Mouse (Mus musculus) 3T3-L1 (cell line): Measurements from ENCODE around the gene Rab1a.
"Not testable (repeated sequence)": the region's sequence is repeated elsewhere in the genome, so short reads cannot be mapped to it uniquely, and the experiment has no call there.

Source experiments
- DNase-seq: peaks from one replicate; pipeline ENCODE4 v3.0.0-alpha.2; 2015; ENCODE audit warnings: low read depth, low spot score

Rab1a gene

DNA sequence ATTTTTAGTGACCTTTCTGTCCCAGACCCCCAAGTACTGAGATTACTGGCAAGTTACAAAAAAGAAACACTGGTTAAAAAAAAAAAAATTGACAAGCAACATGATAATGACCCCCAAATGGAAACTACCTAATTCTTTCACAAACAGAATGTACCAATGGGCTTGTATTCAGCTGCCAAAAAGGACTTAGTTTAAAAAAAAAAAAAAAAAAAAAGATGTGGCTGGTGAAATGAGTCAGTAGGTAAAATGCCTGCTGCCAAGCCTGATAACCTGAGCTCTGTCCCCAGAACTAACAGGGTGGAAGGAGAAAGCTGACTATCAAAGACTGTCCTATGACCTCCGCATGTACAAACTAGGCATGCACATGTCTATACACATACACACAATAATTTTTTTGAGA, 16.0 kb downstream of the Rab1a start:
- DNase-seq, result no peak

DNA sequence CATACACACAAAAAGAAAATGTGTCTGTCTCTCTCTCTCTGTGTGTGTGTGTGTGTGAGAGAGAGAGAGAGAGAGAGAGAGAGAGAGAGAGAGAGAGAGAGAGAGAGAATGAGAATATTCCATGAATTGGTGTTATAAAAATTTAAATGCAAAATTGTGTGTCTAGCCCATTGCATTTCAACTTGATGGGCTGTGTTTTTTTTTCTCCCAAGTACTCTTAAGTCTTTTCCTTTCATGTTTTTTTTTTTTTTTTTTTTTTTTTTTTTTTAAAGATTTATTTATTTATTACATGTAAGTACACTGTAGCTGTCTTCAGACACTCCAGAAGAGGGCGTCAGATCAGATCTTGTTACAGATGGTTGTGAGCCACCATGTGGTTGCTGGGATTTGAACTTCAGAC, 20.4 kb downstream of the Rab1a start:
- not testable (repeated sequence) for DNase-seq

DNA sequence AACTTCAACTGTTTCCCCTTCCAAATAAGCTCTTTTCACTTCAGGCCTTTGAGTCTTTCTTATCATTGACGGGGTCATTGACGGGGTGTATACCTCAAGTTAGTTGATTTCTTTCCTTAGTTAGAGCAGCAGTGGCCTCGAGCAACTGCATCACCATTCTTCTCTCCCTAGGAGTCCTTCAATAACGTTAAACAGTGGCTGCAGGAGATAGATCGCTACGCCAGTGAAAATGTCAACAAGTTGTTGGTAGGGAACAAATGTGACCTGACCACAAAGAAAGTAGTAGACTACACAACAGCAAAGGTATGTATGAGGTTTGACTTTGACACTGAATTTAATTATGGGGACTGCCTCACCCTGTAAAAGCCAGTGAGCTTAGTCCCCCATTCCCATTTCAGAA, 23.0 kb downstream of the Rab1a start:
- DNase-seq, result no peak

DNA sequence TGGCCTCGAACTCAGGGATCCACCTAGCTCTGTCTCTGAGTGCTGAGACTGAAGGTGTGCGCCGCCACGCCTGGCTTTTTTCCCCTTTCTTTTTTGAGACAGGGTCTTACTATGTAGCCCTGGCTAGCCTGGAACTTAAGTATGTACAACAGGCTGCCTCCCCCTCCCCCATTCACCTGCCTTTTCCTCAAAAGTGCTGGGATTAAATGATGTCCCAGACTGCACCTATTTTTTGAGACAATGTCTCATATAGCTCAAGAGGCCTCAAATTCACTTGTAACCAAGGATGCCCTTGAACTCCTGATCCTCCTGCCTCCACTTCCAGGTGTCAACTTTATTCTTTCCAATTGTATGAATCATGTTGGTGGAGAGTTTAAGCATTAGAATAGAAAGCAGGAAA, 24.7 kb downstream of the Rab1a start:
- no peak for DNase-seq

DNA sequence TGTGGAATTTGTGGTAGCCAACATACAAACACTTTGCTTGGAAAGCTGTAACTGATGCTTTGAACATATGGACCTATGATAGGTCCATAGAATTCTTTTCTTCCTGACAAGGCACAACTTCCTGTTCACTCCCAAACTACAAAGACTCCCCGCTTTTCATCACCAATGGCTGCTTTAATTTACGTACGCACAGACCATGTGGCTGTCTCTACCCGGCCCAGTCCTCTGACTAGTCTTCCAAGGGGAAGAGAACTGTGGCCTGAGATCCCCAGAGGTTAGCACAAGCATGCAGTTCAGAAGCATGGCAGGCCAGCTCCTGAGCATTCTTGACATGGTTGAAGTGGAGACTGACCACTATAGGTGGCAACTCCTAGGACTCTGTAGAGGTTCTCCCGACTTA, 27.4 kb downstream of the Rab1a start:
- no peak for DNase-seq

DNA sequence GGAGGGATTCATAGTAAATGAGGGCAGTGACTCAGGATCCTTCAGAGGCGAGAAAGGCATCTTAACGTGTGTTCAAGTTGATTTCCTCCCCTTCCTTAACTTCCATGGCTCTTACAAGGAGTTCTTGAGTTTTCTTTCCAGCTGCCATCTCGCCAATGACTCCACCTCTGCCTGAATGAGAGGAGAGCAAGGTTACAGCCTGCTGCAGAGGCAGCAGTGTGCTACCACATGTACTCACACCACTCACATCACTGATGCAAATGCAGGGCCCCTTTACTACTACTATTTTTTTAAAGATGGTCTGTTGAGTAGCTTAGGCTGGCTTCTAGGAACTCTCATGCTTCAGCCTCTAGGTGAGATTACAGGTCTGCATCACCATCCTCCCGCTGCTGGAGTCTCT, 28.1 kb downstream of the Rab1a start:
- no peak for DNase-seq

DNA sequence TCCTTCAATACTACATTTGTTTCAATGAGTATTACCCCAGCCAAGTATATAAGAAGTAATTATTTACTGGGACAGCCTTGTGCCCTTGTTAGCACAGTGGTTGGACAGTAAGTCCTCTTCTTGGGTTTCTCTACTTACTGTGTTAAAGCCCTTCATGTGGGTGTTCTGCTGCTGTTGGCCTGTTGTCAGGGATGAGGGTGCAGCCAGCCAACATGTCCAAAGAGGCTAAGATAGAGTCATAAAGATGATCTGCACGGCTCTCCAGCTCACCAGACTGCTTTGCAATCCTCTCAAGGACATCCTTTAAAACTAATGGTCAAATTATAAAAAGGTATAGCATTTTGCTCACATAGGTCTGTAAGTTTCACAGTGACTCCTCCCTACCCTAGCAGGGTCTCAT, 29.1 kb downstream of the Rab1a start:
- DNase-seq, result no peak

DNA sequence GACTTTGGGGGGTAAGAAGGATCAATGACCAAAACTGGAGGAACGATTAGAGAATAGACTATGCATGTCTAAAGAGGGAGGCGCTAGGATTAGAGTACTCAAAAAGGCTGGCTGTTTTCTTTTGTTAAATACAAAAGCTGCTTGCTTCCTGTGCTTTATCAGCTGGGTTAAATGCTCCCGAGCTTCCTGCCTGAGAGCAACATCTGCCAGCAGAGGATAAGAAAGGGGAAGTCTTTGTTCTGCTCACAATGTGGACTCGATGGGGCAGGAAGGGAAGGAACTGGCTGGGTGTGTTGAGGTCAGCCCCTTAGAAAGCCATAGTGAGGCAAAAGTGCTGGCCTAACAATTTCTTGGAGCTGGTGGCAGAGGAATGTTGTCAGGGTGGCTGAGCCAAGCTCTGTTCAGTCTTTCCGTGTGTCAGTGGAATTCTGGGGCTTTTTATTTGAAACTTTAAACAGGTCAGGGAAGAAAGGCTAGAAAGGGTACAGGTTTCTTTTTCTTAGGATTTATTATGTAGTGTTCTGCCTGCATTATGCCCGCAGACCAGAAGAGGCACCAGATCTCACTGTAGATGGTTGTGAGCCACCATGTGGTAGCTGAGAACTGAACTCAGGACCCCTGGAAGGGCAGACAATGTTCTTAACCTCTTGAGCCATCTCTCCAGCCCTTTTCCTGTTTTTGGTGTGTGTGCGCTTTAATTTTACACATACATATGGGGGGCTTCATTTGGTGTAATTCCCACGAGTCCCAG, 30.1 kb downstream of the Rab1a start:
- DNase-seq, result no peak

DNA sequence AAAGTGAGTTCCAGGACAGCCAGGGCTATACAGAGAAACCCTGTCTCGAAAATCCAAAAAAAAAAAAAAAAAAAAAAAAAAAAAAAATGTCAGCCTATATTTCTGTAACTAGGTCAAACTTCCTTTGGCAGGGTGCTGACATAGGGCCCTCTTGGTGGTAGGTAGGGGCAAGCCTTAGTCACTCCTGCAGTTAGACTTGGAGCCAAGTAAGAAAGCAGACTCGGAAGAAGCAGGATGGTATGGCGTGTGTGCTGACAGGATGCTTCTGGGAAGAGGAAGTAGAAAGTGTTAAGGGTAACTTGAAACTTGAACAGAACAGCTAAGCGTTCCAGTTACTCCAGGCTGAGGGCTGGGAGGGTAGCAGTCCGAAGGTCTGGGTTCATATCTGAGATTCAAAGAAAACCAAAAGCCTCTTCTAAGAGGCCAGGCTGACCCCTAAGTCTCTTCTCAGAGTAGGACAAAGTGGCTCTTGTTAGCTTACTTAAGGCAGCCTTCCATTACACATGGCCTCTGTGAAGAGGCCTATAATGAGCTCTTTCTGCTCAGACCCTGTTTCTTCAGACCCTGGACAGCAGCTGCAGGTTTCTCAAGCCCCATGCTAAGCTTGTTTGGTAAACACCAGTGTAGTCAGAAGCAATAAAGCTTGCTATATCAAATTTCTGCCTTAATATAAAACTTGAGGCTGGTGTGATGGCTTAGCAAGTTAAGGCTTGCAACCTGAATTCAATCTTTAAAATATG, 31.0 kb downstream of the Rab1a start:
- no peak for DNase-seq

DNA sequence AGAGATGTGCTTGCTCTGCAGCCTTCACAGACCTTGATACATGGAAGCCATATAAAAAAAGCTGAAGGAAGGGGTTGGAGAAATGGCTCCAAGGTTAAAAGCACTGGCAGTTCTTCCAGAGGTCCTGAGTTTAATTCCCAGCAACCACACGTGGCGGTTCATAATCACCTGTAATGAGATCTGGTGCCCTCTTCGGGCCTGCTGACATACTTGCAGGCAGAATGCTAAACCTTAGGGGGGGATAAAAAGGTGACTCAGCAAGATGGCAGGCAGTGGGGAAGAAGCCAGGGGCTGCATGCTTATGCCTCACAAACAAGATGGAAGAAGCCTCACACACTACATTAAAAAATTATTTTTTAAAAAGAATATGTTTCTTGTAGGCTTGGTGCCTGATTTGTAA, 33.0 kb downstream of the Rab1a start:
- no peak for DNase-seq

DNA sequence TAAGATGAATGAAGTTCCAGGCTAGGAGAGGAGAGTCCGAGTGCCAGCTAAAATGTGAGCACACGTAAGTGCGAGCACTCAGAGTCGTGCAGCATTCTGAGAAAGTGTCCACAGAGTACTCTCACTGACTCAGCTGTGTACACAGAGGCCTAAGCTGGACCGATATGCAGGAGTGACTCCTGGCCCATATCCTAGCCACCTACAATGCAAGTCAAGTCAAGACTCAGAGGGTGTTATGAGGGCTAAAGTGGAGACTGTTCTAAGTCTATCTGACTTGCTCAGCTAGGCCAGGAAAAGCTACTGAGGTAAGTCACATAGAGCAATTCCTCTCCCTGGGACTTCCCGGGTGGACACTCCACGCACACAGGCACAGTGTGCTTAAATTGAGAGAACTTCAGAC, 35.8 kb downstream of the Rab1a start:
- DNase-seq, result no peak

DNA sequence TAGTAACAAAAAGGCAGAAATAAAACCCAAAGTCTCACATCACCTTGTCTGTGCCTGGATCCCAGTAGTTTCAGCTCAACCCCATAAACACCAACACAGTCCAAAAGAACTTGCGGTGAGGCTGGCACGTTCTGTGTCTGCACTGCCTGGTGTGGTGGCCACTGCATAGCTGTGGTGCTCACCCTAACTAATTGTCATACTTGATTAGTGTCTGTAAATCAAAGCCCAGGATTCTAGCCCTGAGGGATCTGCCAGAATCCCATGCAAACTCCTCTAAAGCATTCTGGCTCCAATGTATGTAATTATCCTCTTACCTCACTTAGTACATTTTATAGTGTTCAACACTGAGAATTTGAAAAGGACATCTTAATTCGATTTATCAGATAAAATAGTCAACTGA, 36.7 kb downstream of the Rab1a start:
- DNase-seq, result no peak

DNA sequence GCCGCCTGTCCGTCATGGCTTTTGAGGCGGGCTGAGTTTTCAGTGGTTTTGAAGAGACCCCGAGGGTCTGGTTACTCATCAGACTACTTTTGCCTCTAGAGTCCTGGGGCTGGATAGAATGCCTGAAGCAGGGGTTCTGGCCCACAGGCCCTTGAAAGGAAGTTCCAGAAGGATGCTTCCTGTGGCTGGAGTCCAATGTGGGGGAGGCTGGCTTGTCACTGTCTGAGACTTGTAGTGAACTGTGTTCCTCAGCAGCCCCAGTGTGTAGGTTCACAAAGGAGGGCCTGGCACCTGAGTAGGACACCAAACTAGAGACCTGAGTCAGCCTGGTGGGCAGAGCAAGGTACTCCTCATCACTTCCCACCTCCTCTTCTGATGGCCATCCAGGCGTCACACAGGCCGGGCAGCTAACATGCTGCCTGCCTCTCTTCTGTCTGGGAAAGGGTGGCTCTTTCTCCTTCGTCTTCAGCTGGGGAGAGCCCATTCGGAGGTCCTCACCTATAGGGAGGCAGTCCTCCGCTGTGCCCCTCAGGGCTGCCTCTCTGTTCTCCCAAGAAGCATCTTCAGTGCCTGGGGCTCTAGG, 38.1 kb downstream of the Rab1a start:
- DNase-seq, result no peak

DNA sequence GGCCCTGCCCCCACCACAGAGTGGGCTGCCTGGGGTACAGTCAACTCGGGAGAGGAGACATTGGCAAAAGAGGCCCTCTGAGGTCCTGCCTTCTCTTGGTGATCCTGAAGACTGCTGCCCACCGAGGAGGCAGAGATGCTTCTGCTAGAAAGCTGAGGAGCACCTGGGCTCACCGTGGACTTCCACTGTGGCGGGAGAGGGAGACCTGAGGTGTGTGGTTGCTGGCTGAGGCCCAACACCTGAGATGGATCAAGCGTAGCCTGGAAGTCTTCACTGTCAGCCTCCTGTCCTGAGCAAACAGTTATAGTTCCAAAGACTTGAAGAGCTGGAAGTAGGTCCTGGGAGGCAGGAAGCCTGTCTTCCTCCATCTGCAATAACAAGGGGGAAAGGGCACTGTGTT, 39.1 kb downstream of the Rab1a start:
- DNase-seq, result no peak

DNA sequence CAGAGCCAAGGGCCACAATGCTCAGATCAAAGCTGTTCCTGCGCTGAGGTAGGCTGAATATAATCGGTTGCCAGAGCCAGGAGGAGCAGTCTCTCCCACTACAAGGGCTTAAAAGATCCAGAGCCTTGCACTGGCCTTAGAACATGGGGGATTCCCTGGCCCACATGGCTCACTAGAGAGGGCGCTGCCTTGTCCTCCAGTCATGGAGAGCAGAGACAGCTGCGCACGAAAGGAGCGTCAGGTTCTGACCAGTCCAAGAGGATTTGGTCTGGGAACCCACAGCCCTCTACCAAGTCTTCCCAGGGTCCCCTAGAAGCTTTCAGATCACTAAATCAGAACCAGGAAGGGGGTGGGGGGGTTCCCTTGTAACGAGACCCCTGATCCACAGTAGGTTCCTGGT, 40.1 kb downstream of the Rab1a start:
- DNase-seq, result no peak

DNA sequence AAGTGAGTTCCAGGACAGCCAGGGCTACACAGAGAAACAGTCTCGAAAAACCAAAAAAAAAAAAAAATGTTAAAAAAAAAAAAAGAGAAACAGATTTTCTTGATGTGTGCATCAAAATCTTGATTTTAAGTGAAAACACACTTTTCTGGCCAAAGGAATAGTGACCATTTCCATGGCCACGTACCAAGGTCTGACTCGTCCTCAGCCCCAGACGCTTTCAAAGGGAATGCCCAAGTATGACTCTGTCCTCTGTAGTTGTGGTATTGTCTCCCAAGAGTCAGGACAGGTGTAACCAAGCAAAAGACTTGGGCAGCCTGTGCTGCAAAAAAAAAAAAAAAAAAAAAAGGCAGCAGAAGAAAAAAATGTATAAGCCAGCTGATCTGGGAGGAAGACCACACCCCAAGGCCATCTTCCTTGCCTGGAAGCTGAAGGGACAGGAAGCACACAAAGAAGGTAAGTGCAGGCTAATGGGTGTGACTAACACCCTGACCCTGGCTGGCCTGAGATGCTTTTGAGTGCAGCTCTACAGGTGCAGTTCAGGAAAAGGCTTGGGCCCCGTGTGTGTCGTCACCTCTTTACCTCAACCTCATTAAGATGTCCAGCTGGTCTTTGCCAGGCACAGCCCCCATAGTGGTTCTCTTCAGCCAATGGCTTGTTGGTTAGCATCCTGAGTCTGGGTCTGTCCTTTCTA, 41.3 kb downstream of the Rab1a start:
- peak; percentile 66 for DNase-seq

DNA sequence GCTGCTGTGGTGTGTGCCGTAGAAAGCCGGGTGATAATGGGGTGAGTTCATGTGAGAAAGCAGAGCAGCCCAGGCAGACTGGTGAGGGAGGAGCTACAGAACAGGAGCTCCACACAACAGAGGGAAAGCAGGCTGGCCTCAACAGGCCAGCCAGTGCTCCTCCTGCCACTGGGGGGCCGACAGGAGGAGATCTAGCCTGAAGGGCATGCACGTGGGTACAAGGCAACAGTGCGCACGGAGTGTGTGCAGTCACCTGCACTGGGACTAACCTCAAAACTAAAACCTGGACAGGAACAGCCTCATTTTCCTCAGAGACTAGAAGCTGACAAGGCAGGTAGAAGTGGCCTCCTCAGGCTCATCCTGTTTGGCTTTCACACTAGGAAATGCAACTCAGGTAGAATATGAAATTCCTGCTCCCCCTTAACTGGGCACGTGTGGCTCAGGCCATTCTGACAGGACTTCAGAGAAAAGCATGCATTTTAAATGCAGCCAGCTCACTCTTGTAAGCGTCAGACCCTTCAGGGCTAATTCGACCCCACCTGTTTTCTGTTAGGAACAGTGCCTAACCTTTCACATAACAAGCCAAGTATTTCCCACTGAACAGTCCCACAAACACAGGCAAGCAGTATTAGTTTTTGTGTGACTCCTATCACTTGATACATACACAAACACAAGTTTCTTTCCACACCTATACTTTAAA, 42.1 kb downstream of the Rab1a start:
- DNase-seq, result no peak

DNA sequence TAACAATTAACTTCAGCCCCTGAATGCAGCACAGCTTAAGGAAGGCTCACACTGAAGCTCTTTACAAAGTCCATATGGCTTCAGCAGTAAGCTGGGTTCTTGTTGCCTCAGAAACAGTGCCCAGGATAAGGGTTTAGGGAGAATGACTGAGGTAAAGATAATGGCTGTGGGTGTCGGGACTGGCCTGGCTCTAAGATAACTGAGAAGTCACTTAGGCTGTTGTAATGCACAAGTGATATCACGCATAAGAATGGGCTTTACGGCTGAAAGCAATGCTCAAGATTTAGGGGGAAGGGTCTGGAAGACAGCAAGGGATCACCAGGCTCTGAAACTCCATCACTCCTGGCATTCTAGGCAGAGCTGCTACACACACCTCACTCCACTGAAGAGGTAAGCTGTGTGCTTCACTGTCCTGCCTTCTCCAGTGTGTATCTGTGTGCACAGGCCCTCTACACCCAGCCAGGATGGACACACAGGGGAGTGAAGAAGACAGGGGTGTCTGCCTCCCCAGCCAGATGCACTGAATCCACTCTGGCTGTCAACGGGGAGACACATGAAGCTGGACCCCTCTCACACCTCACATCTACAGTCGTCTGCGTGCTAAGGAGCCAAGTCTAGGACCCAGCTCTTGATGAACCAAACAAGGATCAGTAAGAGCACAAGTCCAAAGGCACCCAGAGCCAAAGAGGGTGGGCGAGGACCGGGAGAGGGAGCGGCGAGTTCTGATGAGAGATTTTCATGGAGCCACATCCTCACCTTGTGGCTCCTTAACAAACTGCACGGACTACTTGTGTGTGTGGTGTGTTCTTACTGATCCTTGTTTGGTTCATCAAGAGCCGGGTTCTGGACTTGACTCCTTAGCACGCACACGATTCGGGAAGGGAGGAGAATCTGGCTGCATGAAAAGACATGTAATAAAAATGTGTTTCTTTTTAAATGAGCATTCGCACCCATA, 43.4 kb downstream of the Rab1a start:
- no peak for DNase-seq

DNA sequence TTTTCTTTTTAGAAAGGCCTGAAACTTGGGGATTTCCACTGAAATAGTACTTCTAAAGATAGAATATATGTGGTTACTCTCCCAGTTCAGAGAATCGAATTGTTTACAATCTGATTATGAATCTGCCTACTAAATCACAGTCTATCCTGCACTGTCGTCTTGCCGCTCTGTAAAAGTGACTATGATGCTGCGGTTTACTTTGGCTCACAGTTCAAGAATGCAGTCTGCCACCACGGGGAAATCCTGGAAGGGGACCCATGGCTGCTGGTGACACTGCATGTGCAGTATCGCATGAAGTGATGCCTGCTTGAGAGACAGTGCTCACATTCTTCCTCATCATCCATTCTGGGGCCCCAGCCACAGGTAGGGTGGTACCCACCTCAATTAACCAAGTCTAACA, 44.1 kb downstream of the Rab1a start:
- no peak for DNase-seq

DNA sequence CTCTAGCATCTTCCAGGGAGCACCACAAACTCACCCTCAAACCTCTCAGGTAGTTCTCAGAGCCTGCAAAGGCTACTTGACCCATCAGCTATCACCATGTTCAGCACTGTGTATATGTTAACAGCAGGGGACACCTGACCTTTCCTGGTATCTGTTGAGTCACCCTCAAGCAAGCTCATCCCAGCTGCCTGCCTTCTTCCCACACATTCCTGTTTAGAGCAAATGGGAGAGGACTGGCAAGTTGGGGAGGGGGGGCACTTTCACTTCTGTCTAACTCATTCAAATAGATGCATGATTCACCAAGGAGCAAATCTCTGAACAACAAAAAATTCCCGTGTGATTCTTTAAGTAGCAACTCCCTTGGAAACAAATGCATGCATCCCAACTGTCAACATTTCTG, 45.4 kb downstream of the Rab1a start:
- DNase-seq, result peak; percentile 79
